Mouse (Mus musculus): ENCODE measurements around the gene Flvcr2.

Gene Flvcr2

DNA sequence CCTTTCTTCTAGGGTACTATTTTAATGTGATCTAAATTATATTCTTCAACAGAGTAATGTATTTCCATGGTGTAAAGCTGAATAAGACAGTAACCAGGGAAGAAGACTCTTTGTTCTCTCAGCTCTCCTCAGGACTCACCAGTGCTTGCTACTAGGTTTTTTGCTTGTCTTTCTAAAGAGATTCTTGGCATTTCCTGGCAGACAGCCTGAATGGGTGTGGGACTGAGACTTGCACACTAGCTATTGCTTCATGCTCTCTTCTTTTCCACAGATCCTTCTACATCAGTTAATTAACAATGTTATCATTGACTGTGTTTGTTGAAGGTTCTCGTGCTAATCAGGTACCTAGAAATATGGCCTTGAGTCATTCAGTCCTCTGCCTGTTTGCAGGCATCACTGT lies 107.9 kb downstream of the Flvcr2 start:
- TF ChIP-seq GATA4 (IDR thresholded peaks at IDR 0.05; ENCODE audit: insufficient replicate concordance, low read length) = no peak

DNA sequence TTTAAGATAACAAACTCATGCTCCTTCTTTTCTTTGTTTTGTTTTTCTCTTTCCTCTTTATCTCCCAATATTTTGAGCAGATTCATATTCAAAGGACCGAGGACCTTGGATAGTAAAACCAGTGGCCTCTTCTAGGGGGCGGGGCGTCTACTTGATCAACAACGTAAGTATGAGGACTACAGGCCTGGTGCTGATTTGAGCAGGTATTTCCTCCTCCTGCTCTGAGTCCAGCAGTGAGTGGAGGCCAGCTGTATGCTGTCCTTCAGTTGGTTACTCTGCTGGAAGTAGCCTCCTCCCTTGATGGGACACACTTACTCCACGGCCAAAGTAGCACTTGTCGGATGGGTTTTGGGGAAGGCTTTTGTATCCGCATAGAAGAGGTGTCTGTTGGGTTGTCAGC lies 111.0 kb downstream of the Flvcr2 start:
- no peak for TF ChIP-seq GATA4 (IDR thresholded peaks at IDR 0.05; ENCODE audit: insufficient replicate concordance, low read length)

DNA sequence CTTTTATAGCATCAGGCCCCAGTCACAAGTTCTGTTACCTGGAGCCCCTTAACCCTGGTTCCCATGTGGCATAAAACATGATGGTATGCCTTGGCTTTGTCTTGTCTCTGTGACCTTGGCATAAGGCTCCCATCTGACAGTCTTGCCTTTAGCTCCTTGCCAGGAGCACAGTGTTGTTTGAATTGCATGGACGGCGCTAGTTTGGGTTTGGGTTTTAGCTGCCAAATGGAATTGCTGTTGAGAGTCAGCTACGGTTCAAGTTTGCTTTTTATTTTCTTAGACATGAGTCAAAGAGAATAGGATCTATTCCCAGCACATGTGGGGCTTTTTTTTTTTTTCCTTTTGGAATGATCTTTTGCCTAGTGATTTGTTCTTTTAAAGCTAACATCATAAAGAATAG lies 112.8 kb downstream of the Flvcr2 start:
- TF ChIP-seq GATA4 (IDR thresholded peaks at IDR 0.05; ENCODE audit: insufficient replicate concordance, low read length) = no peak

DNA sequence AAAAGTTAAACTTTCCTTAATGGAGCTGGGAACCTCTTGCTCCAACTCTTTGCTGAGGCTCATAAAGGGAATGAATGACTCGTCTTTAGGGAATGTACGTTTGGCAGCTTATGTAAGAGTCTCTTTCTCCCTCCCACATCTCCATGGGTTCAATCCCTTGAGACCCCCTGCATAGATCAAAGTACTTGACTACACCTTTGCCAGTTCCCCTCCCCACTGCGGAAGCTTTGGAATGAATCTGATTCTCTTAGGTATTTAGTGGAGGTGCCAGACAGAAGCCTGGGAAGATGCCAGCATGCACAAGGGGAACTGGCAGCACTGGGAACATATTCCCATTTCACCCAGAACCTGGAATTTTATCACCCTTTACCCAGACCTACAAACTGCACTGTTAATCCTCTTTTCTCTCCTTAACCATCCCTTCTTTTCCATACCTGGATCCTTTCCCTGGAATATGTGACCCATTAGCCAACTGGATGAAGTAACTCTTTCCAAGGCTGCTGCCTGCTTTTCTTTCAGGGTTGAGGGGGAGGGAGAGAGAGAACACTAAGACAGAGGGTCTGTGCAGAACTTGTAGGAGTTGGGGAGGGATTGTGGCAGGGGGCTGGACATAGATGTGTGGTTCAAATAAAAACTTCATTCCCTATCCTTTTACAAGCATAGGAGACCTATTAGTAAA lies 113.3 kb downstream of the Flvcr2 start:
- no peak for TF ChIP-seq GATA4 (IDR thresholded peaks at IDR 0.05; ENCODE audit: insufficient replicate concordance, low read length)

DNA sequence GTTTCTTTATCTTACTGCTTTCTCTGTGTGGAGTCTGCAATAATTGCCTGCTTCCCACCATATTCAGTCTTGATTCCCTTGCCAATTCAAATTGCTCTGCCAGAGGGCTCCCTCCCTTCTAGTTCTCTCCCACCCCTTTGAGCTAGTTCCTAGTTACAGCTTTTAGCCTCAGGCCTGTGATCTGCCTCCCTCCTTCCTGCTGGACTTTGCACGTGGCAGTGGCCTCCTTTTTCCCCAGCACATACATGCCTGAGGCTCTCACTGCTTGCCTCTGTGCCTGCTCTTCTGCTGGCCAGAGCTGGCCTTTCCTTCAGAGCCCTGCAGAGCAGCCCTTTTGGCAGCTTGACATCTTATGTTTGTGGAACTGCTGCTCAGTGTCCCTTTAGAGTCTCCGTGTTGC lies 116.2 kb downstream of the Flvcr2 start:
- no peak for TF ChIP-seq GATA4 (IDR thresholded peaks at IDR 0.05; ENCODE audit: insufficient replicate concordance, low read length)
